Mouse (Mus musculus): ENCODE data around the gene 2510039O18Rik. TPM values are rescaled to one million over a fixed set of nuclear protein-coding genes. Genes with fewer than 3 reads are reported as not detected.

Gene 2510039O18Rik
- polyA plus RNA-seq, 1 experiment, result 33.2 TPM

- H3K4me3 ChIP-seq (ENCODE audit: insufficient read depth, low read length), result no peak overlapping the region
- no peak overlapping the region for H3K27ac ChIP-seq (ENCODE audit: insufficient read depth, low read length)
- TF ChIP-seq CTCF (IDR thresholded peaks at IDR 0.05; ENCODE audit: extremely low read depth, insufficient read depth, low read length) (no peak), POLR2A (IDR thresholded peaks at IDR 0.05; ENCODE audit: extremely low read depth, insufficient read depth, low read length) (no peak)
- H3K4me1 ChIP-seq (ENCODE audit: control insufficient read depth, insufficient read depth, low read length), result peaks cover 15% of the 10 kb centered on the region
These were observed 2.3 kb downstream of the 2510039O18Rik start for GRCm38 (mm10) chr4:147943005-147943404.

GRCm38 (mm10) chr4:147947511-147947910 is 6.8 kb downstream of the 2510039O18Rik start:
- H3K27ac ChIP-seq (ENCODE audit: insufficient read depth, low read length), result no peak overlapping the region
- no peak overlapping the region for H3K4me3 ChIP-seq (ENCODE audit: insufficient read depth, low read length)
- no peak for TF ChIP-seq POLR2A (IDR thresholded peaks at IDR 0.05; ENCODE audit: extremely low read depth, insufficient read depth, low read length)
- no peak for TF ChIP-seq CTCF (IDR thresholded peaks at IDR 0.05; ENCODE audit: extremely low read depth, insufficient read depth, low read length)
- peaks cover 4% of the 10 kb centered on the region for H3K4me1 ChIP-seq (ENCODE audit: control insufficient read depth, insufficient read depth, low read length)

- Histone ChIP-seq H3K4me3 (ENCODE audit: insufficient read depth, low read length) (no peak overlapping the region), H3K4me1 (ENCODE audit: control insufficient read depth, insufficient read depth, low read length) (no peaks in the 10 kb centered on the region), H3K27ac (ENCODE audit: insufficient read depth, low read length) (no peak overlapping the region)
- TF ChIP-seq CTCF (IDR thresholded peaks at IDR 0.05; ENCODE audit: extremely low read depth, insufficient read depth, low read length) (peak; percentile 65), POLR2A (IDR thresholded peaks at IDR 0.05; ENCODE audit: extremely low read depth, insufficient read depth, low read length) (no peak)
These were observed 12.9 kb downstream of the 2510039O18Rik start for GRCm38 (mm10) chr4:147953590-147953989.

- Histone ChIP-seq H3K27ac (ENCODE audit: insufficient read depth, low read length) (no peak overlapping the region), H3K4me1 (ENCODE audit: control insufficient read depth, insufficient read depth, low read length) (no peaks in the 10 kb centered on the region), H3K4me3 (ENCODE audit: insufficient read depth, low read length) (no peak overlapping the region)
- TF ChIP-seq POLR2A (IDR thresholded peaks at IDR 0.05; ENCODE audit: extremely low read depth, insufficient read depth, low read length), result no peak
- no peak for TF ChIP-seq CTCF (IDR thresholded peaks at IDR 0.05; ENCODE audit: extremely low read depth, insufficient read depth, low read length)
These were observed 16.4 kb downstream of the 2510039O18Rik start for GRCm38 (mm10) chr4:147957141-147957540.

- TF ChIP-seq POLR2A (IDR thresholded peaks at IDR 0.05; ENCODE audit: extremely low read depth, insufficient read depth, low read length) (no peak), CTCF (IDR thresholded peaks at IDR 0.05; ENCODE audit: extremely low read depth, insufficient read depth, low read length) (peak; percentile 76)
- Histone ChIP-seq H3K27ac (ENCODE audit: insufficient read depth, low read length) (no peak overlapping the region), H3K4me3 (ENCODE audit: insufficient read depth, low read length) (no peak overlapping the region), H3K4me1 (ENCODE audit: control insufficient read depth, insufficient read depth, low read length) (no peaks in the 10 kb centered on the region)
These were observed 19.5 kb downstream of the 2510039O18Rik start for GRCm38 (mm10) chr4:147959881-147960831.

- TF ChIP-seq POLR2A (IDR thresholded peaks at IDR 0.05; ENCODE audit: extremely low read depth, insufficient read depth, low read length), result no peak
- no peak for TF ChIP-seq CTCF (IDR thresholded peaks at IDR 0.05; ENCODE audit: extremely low read depth, insufficient read depth, low read length)
- Histone ChIP-seq H3K4me3 (ENCODE audit: insufficient read depth, low read length) (no peak overlapping the region), H3K27ac (ENCODE audit: insufficient read depth, low read length) (no peak overlapping the region), H3K4me1 (ENCODE audit: control insufficient read depth, insufficient read depth, low read length) (no peaks in the 10 kb centered on the region)
These were observed 22.1 kb downstream of the 2510039O18Rik start for GRCm38 (mm10) chr4:147962781-147963180.

- no peak overlapping the region for H3K27ac ChIP-seq (ENCODE audit: insufficient read depth, low read length)
These were observed 22.9 kb downstream of the 2510039O18Rik start for GRCm38 (mm10) chr4:147963623-147964022.

GRCm38 (mm10) chr4:147965712-147966111 is 25.0 kb downstream of the 2510039O18Rik start:
- H3K4me1 ChIP-seq (ENCODE audit: control insufficient read depth, insufficient read depth, low read length), result no peaks in the 10 kb centered on the region
- TF ChIP-seq POLR2A (IDR thresholded peaks at IDR 0.05; ENCODE audit: extremely low read depth, insufficient read depth, low read length), result no peak
- TF ChIP-seq CTCF (IDR thresholded peaks at IDR 0.05; ENCODE audit: extremely low read depth, insufficient read depth, low read length), result no peak
- H3K27ac ChIP-seq (ENCODE audit: insufficient read depth, low read length), result no peak overlapping the region
- H3K4me3 ChIP-seq (ENCODE audit: insufficient read depth, low read length), result no peak overlapping the region

More at GRCm38 (mm10) chr4:147963623-147964022, 22.9 kb downstream of the 2510039O18Rik start:
- TF ChIP-seq POLR2A (IDR thresholded peaks at IDR 0.05; ENCODE audit: extremely low read depth, insufficient read depth, low read length) (no peak), CTCF (IDR thresholded peaks at IDR 0.05; ENCODE audit: extremely low read depth, insufficient read depth, low read length) (no peak)
- Histone ChIP-seq H3K4me1 (ENCODE audit: control insufficient read depth, insufficient read depth, low read length) (no peaks in the 10 kb centered on the region), H3K4me3 (ENCODE audit: insufficient read depth, low read length) (no peak overlapping the region)

GRCm38 (mm10) chr4:147968816-147969215 is 28.1 kb downstream of the 2510039O18Rik start:
- H3K27ac ChIP-seq (ENCODE audit: insufficient read depth, low read length), result no peak overlapping the region
- H3K4me1 ChIP-seq (ENCODE audit: control insufficient read depth, insufficient read depth, low read length), result no peaks in the 10 kb centered on the region
- TF ChIP-seq POLR2A (IDR thresholded peaks at IDR 0.05; ENCODE audit: extremely low read depth, insufficient read depth, low read length) (no peak), CTCF (IDR thresholded peaks at IDR 0.05; ENCODE audit: extremely low read depth, insufficient read depth, low read length) (no peak)
- H3K4me3 ChIP-seq (ENCODE audit: insufficient read depth, low read length), result no peak overlapping the region

GRCm38 (mm10) chr4:147969337-147969736 is 28.6 kb downstream of the 2510039O18Rik start:
- no peak overlapping the region for H3K4me3 ChIP-seq (ENCODE audit: insufficient read depth, low read length)
- H3K27ac ChIP-seq (ENCODE audit: insufficient read depth, low read length), result no peak overlapping the region
- TF ChIP-seq POLR2A (IDR thresholded peaks at IDR 0.05; ENCODE audit: extremely low read depth, insufficient read depth, low read length), result no peak
- TF ChIP-seq CTCF (IDR thresholded peaks at IDR 0.05; ENCODE audit: extremely low read depth, insufficient read depth, low read length), result no peak
- H3K4me1 ChIP-seq (ENCODE audit: control insufficient read depth, insufficient read depth, low read length), result no peaks in the 10 kb centered on the region

Data from cortical plate, adult 2 months (tissue).